Mouse (Mus musculus) embryonic fibroblast, embryonic 13.5 days (primary cell): Measurements from ENCODE around the gene Pigh.

ENCODE experiments used
- CTCF ChIP-seq: IDR thresholded peaks from 2 replicates; pipeline ENCODE4 v1.5.1; 2011; ENCODE audit warnings: mild to moderate bottlenecking, control low read depth, low read length, moderate library complexity, borderline replicate concordance; ENCODE audit not compliant: insufficient read depth
- POLR2A ChIP-seq: IDR thresholded peaks from 2 replicates; pipeline ENCODE4 v1.6.1; 2011; ENCODE audit warnings: low read depth, mild to moderate bottlenecking, control low read depth, low read length, moderate library complexity

GRCm38 (mm10) chr12:79068306-79068705, 21.1 kb downstream of the Pigh start:
- TF ChIP-seq POLR2A (no peak), CTCF (no peak)
